Mouse (Mus musculus): ENCODE results near the gene Phf2. TPM values are rescaled to one million over a fixed set of nuclear protein-coding genes. Genes with fewer than 3 reads are reported as not detected.

Phf2 gene
- total and polyA plus RNA-seq, 2 experiments from 2014 or later = 4.7 to 25.0 TPM

DNA sequence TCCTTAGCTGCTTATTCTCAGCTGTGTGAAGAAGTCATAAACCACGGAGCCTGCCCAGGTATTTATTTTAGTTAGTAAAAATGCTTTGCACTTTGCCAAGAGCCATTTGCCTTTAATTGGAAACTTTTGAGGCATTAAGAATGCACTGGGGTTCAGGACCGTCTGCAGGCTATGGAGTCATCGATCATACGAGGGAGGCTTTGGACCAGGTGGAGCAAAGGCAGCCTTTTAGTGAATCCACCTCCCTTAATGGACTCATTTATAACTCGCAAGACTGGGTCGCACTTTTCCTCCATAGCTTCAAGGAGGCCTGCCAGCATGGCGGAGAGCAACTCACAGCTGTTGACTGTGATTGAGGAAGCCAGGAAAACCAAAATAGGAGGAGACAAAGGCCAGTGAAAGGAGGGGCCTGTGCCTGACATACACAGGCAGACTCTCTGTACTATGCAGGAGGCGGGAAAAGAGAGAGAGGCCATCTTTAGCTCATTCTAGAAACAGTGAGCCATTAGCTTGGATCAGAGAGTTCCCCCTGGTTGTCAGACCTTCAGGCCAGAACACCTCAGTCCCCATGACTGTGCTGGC lies 110.0 kb downstream of the Phf2 start:
- Histone ChIP-seq H3K4me3 (ENCODE audit: low read length) (no peak overlapping the region), H3K36me3 (ENCODE audit: insufficient read depth, low read length) (no peaks in the 10 kb centered on the region), H3K4me1 (ENCODE audit: insufficient read depth, low read length) (no peaks in the 10 kb centered on the region), H3K9ac (replicated peaks; ENCODE audit: low read length) (no peak overlapping the region), H3K27ac (no peak overlapping the region), H3K4me2 (ENCODE audit: low read depth, low read length) (no peak overlapping the region), H3K27me3 (ENCODE audit: insufficient read depth, low read length) (no peaks in the 10 kb centered on the region), H3K9me3 (ENCODE audit: low read length) (no peaks in the 10 kb centered on the region)
- ATAC-seq = no peak
- 82% methylated on average over 8 of the region's 8 CpGs for WGBS
- DNase-seq (ENCODE audit: low spot score) = no peak
- no peak for TF ChIP-seq CTCF (IDR thresholded peaks at IDR 0.05; ENCODE audit: low read depth)

DNA sequence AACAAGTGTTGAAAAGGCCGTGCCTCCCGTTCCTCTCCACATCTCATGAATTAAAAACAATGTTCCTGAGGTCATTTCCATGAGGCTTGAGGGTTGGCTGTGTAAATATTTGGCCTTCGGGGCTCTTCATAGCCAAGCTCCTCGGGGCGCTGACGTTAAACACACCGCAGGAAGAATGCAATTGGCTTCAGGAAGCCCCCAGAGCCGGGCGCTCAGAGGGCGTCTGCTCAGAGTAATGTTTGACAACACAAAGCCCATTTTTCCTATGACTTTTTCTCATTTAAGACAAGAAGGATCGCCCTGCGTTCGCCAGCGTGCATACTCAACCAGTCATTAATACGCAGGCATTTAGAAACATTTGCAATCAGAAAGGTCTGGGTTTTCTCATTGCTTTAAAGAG lies 114.2 kb downstream of the Phf2 start:
- DNase-seq (ENCODE audit: low spot score) (no peak), ATAC-seq (no peak)
- no peak overlapping the region for H3K9ac ChIP-seq (replicated peaks; ENCODE audit: low read length)
- no peak for TF ChIP-seq CTCF (IDR thresholded peaks at IDR 0.05; ENCODE audit: low read depth)
- H3K4me1 ChIP-seq (ENCODE audit: insufficient read depth, low read length) = no peaks in the 10 kb centered on the region
- H3K27ac ChIP-seq = no peak overlapping the region
- no peaks in the 10 kb centered on the region for H3K9me3 ChIP-seq (ENCODE audit: low read length)
- H3K36me3 ChIP-seq (ENCODE audit: insufficient read depth, low read length) = no peaks in the 10 kb centered on the region
- no peak overlapping the region for H3K4me2 ChIP-seq (ENCODE audit: low read depth, low read length)
- H3K27me3 ChIP-seq (ENCODE audit: insufficient read depth, low read length) = no peaks in the 10 kb centered on the region
- 62% methylated on average over 15 of the region's 15 CpGs for WGBS
- H3K4me3 ChIP-seq (ENCODE audit: low read length) = no peak overlapping the region

Other genes with a start within 250 kb of the Phf2 start
- gene Ptpdc1, start 245.5 kb downstream of the Phf2 start, total RNA-seq (2014; rRNA removed) = 16.3 and 30.8 TPM in 2 replicates
- 13.0 and 13.5 TPM in 2 replicates for gene Ptpdc1, start 245.5 kb downstream of the Phf2 start, polyA plus RNA-seq (2015; fragmentation: Nextera tagmentation; extraction: Ambion mirVana)
- not detected in 2 replicates for gene Barx1, start 208.1 kb downstream of the Phf2 start, total RNA-seq (2014; rRNA removed)
- not detected in 2 replicates for gene Barx1, start 208.1 kb downstream of the Phf2 start, polyA plus RNA-seq (2015; fragmentation: Nextera tagmentation; extraction: Ambion mirVana)
- gene Fam120a, start 96.9 kb upstream of the Phf2 start, total RNA-seq (2014; rRNA removed) = 68.3 and 76.3 TPM in 2 replicates
- 10.3 and 11.1 TPM in 2 replicates for gene Fam120a, start 96.9 kb upstream of the Phf2 start, polyA plus RNA-seq (2015; fragmentation: Nextera tagmentation; extraction: Ambion mirVana)